Mouse (Mus musculus) heart, embryonic 14.5 days (tissue): ENCODE measurements around the gene Phtf1. TPM values are rescaled to one million over a fixed set of nuclear protein-coding genes. Genes with fewer than 3 reads are reported as not detected.

ENCODE experiments used
- ATAC-seq: fragments of 200-750 bp; cut with Nextera tagmentation; 2 replicates; pipeline ENCODE4 v1.8.0; 2017; ENCODE audit warnings: low read depth, moderate TSS enrichment; ENCODE audit not compliant: insufficient number of reproducible peaks, insufficient read depth, low FRiP score
- H3K27ac ChIP-seq, 2 experiments: fragments of 200-500 bp in 1 of 2; fragments of 300-500 bp in 1 of 2; sonication (generic) in 1 of 2; replicated peaks in 1 of 2; 2 replicates each; pipeline ENCODE4 v1.5.1; 2012 to 2014; ENCODE audit warnings: low read depth in 2 of 2, low read length in 2 of 2, control low read depth in 1 of 2, mild to moderate bottlenecking in 1 of 2, mixed read lengths in 1 of 2; ENCODE audit not compliant: control insufficient read depth in 1 of 2, insufficient read depth in 1 of 2
- H3K27me3 ChIP-seq: fragments of 300-500 bp; sonication (generic); 2 replicates; pipeline ENCODE4 v1.6.1; 2014; ENCODE audit warnings: mild to moderate bottlenecking, low read length, control low read depth; ENCODE audit not compliant: control insufficient read depth, insufficient read depth
- H3K36me3 ChIP-seq: fragments of 300-500 bp; sonication (generic); 2 replicates; pipeline ENCODE4 v1.6.1; 2014; ENCODE audit warnings: mild to moderate bottlenecking, control low read depth, low read length, mixed read lengths; ENCODE audit not compliant: control insufficient read depth, insufficient read depth
- H3K4me1 ChIP-seq, 2 experiments: fragments of 200-500 bp in 1 of 2; fragments of 300-500 bp in 1 of 2; sonication (generic) in 1 of 2; 2 replicates each; pipeline ENCODE4 v1.6.1; 2012 to 2014; ENCODE audit warnings: low read length in 2 of 2, control low read depth in 1 of 2, mixed read lengths in 1 of 2; ENCODE audit not compliant: control insufficient read depth in 2 of 2, insufficient read depth in 2 of 2
- H3K4me2 ChIP-seq: fragments of 300-500 bp; sonication (generic); 2 replicates; pipeline ENCODE4 v1.6.1; 2014; ENCODE audit warnings: mild to moderate bottlenecking, low read length
- H3K4me3 ChIP-seq, 2 experiments: fragments of 200-500 bp in 1 of 2; fragments of 300-500 bp in 1 of 2; sonication (generic) in 1 of 2; 2 replicates each; pipeline ENCODE4 v1.5.1; 2012 to 2014; ENCODE audit warnings: low read length in 2 of 2, mild to moderate bottlenecking in 2 of 2, control low read depth in 1 of 2, low read depth in 1 of 2, moderate library complexity in 1 of 2; ENCODE audit not compliant: control insufficient read depth in 1 of 2, insufficient read depth in 1 of 2
- H3K9ac ChIP-seq: fragments of 300-500 bp; sonication (generic); 2 replicates; pipeline ENCODE4 v1.6.1; 2014; ENCODE audit warnings: mild to moderate bottlenecking, low read length
- H3K9me3 ChIP-seq: fragments of 300-500 bp; sonication (generic); 2 replicates; pipeline ENCODE4 v1.6.1; 2016; ENCODE audit warnings: low read length, control low read depth; ENCODE audit not compliant: control insufficient read depth
- WGBS: fragments of 180-500 bp; shearing (Covaris S2); extraction: QIAGEN DNeasy Blood & Tissue Kit; methylation state at CpG from one replicate; pipeline ENCODE4 v1.1.7; 2014; 5-methylcytosine and 5-hydroxymethylcytosine counted together
- polyA plus RNA-seq: library from polyadenylated mRNA; unstranded; fragments of >200 nt; fragmentation: Nextera tagmentation; extraction: Ambion mirVana; gene quantifications from 2 replicates; pipeline ENCODE4 v1.2.1, GENCODE M21; 2014

Gene Phtf1
- polyA plus RNA-seq, 1 experiment from 2014 or later, result 17.6 TPM

DNA sequence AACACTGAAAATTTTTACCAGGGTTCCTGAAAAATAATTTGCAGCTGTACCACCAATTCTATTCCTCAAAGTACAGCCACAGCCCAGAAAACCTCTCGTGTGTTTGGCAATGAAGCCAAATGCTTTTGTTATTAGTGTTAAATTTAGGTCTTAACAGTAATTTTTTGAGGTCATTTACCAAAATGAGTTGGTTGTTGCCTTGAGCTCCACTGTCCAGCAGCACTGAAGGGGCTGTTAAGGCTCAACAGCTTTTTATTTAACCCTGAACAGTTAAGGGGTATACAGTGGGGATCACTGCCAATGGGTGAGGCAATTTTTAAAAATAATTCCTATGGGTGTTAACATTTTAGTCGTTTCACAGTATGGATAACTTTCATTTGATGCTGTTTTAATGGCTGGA lies 679 bp upstream of the Phtf1 start:
- peak overlapping the region; percentile 80 for H3K9ac ChIP-seq
- no peak for ATAC-seq
- H3K4me2 ChIP-seq, result peak overlapping the region; percentile 74
- peak overlapping the region in 1 of 2 experiments; percentile 92; a peak in 2 of 4 replicates for H3K27ac ChIP-seq
- peak overlapping the region in 1 of 2 experiments; percentile 87; a peak in 3 of 4 replicates for H3K4me3 ChIP-seq
- H3K27me3 ChIP-seq, result no peaks in the 10 kb centered on the region
- peaks cover 0 to 15% of the 10 kb centered on the region in 2 experiments; a peak in 2 of 4 replicates for H3K4me1 ChIP-seq
- H3K36me3 ChIP-seq, result peaks cover 45% of the 10 kb centered on the region
- H3K9me3 ChIP-seq, result no peaks in the 10 kb centered on the region
- 21% methylated on average over 2 of the region's 2 CpGs for WGBS

DNA sequence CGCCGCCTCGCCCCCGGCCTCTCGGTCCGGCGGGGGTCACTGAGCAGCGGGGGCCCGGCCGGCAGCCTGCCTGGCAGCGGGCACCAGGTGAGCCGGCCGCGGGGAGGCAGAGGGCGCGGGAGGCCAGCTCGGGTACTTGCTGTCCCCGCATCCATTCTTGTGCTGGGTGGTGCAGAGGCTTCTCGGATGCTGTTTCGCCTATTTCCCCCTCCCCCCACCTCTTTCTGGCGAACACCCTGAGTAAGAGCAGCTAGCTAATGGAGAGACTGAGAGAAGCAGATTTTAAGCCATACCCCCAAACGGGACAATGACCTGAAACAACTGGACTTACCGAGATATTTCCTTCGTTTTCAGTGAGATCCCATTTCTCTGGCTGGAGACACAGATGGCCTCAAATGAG lies 791 bp downstream of the Phtf1 start:
- Histone ChIP-seq H3K27ac (peak overlapping the region; percentile 92 to 98), H3K36me3 (peaks cover 42% of the 10 kb centered on the region), H3K4me1 (peaks cover 0 to 15% of the 10 kb centered on the region in 2 experiments; a peak in 2 of 4 replicates), H3K4me3 (peak overlapping the region; percentile 77 to 87), H3K4me2 (peak overlapping the region; percentile 74), H3K9me3 (no peaks in the 10 kb centered on the region), H3K27me3 (no peaks in the 10 kb centered on the region), H3K9ac (peak overlapping the region; percentile 80)
- WGBS, result under 1% methylated on average over 24 of the region's 24 CpGs
- peak; percentile 66 for ATAC-seq

DNA sequence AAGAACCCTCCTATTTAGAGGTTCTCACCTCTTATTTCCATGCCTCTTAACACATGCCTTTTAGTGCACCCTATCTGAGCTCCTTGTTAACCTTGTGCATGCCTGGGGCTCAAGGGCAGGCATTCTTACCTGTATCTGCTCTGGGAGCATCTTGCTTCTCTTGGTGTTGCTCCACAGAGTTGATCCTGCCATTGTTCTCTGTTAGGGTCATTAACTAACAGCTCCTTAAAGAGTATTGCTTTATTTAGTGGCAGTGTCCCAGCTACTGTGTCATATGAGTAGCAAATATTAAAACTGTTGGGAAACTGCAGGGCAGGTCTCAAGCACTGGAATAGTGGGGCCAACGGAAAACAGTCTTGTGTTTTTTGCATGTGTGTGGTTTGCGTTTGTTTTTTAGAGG lies 3.2 kb downstream of the Phtf1 start:
- Histone ChIP-seq H3K4me2 (no peak overlapping the region), H3K9me3 (no peaks in the 10 kb centered on the region), H3K27ac (no peak overlapping the region), H3K4me3 (no peak overlapping the region), H3K9ac (no peak overlapping the region), H3K4me1 (peaks cover 0 to 15% of the 10 kb centered on the region in 2 experiments; a peak in 2 of 4 replicates), H3K27me3 (no peaks in the 10 kb centered on the region), H3K36me3 (peaks cover 29% of the 10 kb centered on the region)
- ATAC-seq, result no peak
- 91% methylated on average over 2 of the region's 2 CpGs for WGBS

DNA sequence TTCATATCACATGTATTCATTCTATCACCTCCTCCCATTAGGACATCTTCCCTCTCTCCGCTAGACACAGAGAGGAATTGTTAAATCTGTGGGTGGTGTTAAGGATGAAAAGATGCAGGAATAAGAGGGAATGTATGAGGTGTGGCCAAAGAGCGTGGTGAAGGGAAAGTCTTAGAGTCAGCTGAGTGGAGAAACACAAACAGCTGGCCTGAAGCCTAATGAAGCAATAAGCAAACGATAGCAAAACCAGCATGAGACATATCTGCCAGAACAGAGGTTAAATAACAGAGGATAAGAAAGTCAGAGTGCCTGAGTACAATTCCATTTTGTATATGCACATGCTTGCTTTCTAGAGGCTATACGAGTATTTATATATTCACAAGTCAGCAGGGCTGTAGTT lies 16.6 kb downstream of the Phtf1 start:
- Histone ChIP-seq H3K4me2 (no peak overlapping the region), H3K4me1 (no peaks in the 10 kb centered on the region), H3K27ac (no peak overlapping the region), H3K4me3 (no peak overlapping the region), H3K36me3 (peaks cover 41% of the 10 kb centered on the region), H3K9ac (no peak overlapping the region), H3K27me3 (no peaks in the 10 kb centered on the region), H3K9me3 (no peaks in the 10 kb centered on the region)
- WGBS, result 82% methylated on average over 4 of the region's 4 CpGs
- no peak for ATAC-seq

DNA sequence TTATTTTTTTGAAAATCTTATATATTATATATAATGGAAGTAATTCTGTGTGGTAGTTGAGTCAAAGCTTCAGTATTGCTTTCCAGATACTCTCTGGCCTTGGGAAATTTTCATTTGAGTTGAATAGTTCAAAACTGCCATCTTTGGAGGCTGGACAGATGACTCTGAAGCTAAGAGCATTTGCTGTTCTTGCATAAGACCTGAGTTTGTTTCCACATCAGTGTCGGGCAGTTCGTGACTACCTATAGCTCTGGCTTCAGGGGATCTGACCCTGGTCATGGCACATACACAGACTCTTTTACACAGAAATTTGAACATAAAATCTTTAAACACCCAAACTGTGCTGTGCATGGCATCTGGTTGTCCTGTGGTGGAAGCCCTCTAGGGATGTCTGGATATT lies 17.3 kb downstream of the Phtf1 start:
- Histone ChIP-seq H3K4me1 (no peaks in the 10 kb centered on the region), H3K4me2 (no peak overlapping the region), H3K9me3 (no peaks in the 10 kb centered on the region), H3K27ac (no peak overlapping the region), H3K4me3 (no peak overlapping the region), H3K36me3 (peaks cover 47% of the 10 kb centered on the region), H3K9ac (no peak overlapping the region), H3K27me3 (no peaks in the 10 kb centered on the region)
- no peak for ATAC-seq
- WGBS, result 95% methylated on average over 2 of the region's 2 CpGs

DNA sequence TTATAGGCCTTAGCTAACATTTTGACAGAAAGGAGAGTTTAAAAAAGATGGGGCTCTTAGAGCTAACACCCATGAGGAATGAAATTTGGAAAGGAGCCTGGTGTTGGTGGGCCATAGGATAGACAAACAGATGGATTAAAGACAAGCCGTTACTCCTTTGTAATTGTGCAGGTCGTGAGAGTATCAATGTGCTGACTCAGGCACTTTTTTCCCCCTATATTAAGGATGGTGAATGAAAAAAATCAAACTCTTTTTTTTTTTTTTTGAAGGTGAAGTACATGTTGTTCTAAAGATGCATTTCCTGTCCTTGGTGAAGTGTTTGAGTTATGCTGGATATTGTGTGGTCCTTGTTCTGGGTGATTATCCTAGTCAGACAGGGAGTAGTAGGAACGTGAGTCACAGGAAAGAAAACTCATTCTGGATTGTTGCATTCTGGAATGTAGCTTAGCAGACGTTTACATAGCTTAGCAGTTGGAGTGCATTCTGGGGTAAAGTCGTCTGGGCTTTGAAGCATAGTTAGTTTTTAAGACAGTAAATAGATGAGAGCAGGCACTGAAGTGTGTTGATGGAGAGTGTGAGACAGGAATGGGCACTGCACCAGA lies 20.0 kb downstream of the Phtf1 start:
- Histone ChIP-seq H3K9me3 (no peaks in the 10 kb centered on the region), H3K4me3 (no peak overlapping the region), H3K4me1 (no peaks in the 10 kb centered on the region), H3K4me2 (no peak overlapping the region), H3K36me3 (peaks cover 67% of the 10 kb centered on the region), H3K9ac (no peak overlapping the region), H3K27ac (no peak overlapping the region), H3K27me3 (no peaks in the 10 kb centered on the region)
- no peak for ATAC-seq
- WGBS, result 62% methylated on average over 5 of the region's 5 CpGs

DNA sequence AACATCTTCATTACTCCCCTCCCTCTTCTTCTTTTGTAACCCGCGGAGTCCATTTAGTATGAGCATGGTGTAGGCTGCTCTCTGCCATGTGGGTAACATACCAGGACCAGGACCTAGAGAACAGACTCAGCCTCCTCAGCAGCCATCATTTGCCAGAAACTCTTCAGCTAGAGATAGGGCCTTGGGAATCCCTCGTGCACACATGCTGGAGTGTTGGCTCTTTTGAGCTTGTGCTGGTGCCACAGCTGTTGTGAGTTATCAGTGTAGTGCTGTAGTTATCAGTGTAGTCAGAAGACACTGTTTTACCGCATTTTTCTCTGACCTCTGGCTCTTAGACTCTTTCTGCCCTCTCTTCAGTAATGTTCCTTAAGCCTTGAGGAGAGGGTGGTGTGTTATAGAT lies 21.4 kb downstream of the Phtf1 start:
- Histone ChIP-seq H3K9me3 (no peaks in the 10 kb centered on the region), H3K9ac (no peak overlapping the region), H3K27ac (no peak overlapping the region), H3K4me1 (no peaks in the 10 kb centered on the region), H3K27me3 (no peaks in the 10 kb centered on the region), H3K4me2 (no peak overlapping the region), H3K36me3 (peaks cover 69% of the 10 kb centered on the region), H3K4me3 (no peak overlapping the region)
- ATAC-seq, result no peak
- 71% methylated on average over 4 of the region's 4 CpGs for WGBS

DNA sequence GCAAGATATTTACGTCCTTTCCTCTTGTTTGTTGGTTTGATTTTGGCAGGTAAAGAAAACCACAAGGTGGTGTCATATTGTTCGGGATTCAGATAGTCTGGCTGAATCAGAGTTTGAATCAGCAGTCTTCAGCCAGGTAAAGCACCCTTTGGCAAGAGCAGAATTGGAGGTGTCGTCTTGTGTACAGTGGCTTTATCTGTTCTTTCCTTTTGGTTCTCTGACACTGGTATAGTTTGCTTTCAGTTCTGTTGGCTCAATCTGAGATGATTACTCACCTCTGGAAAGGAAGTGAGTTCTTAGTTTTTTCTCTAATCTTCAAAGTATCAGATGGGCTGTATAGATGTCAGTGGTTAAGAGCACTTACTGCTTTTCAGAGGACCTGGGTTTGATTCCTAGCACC lies 23.4 kb downstream of the Phtf1 start:
- no peak overlapping the region for H3K9ac ChIP-seq
- no peak overlapping the region for H3K4me3 ChIP-seq
- H3K4me1 ChIP-seq, result no peaks in the 10 kb centered on the region; a peak in 1 of 4 replicates
- H3K4me2 ChIP-seq, result no peak overlapping the region
- WGBS, result 87% methylated on average over 3 of the region's 3 CpGs
- H3K36me3 ChIP-seq, result peaks cover 66% of the 10 kb centered on the region
- H3K27ac ChIP-seq, result no peak overlapping the region
- no peaks in the 10 kb centered on the region for H3K9me3 ChIP-seq
- H3K27me3 ChIP-seq, result no peaks in the 10 kb centered on the region
- ATAC-seq, result no peak
